Mouse (Mus musculus): ENCODE results near the gene Trpv3.

DNA sequence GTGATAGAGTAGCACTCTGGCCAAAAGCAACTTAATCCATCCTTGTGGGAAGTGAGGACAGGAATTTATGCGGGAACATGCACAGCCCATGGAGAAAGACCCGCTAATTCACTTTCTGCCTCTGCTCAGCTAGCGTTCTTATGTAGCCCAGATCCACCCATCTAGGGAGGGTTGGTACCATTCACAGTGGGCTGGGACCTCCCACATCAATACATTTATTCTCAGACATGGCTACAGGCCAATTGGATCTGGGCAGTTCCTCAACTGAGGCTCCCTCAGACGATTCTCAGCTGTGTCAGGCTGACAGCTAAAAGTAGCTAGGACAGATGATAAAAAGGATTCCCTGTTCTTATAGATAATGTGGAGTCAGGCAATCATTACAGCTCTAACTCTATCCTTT is 60.2 kb downstream of the Trpv3 start:
- TF ChIP-seq EP300 (IDR thresholded peaks at IDR 0.05; ENCODE audit: insufficient read depth, low read depth, low read length) (no peak), POLR2A (IDR thresholded peaks at IDR 0.05; ENCODE audit: insufficient read depth, low read length) (no peak)
